Mouse (Mus musculus): ENCODE results near the gene Dpp4. TPM values are rescaled to one million over a fixed set of nuclear protein-coding genes. Genes with fewer than 3 reads are reported as not detected.
A peak's percentile ranks its signal among the peaks of the same experiment; 100 is the strongest.

Gene Dpp4
- polyA plus RNA-seq, 1 experiment from 2014 or later = 3.8 TPM

DNA sequence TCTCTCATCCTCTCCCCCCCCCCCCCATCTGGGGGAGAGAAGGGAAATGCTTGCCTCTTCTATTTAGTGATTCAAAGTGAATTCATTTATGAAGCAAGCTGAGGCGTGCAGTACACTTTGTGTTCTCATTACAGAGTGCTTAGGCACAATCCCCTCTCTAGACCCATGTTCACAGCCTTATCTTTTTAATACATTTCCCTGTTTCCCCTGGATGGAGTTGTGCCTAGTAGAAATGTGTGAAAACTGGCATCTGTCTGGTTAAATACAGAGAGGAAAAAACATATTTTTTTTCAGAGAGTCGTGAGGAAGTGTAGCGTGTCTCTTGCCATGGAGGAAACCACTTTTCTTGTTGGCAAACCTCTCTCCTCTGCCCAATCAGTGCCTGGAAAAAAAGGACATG, 50.5 kb downstream of the Dpp4 start:
- no peak for TF ChIP-seq CTCF (IDR thresholded peaks at IDR 0.05)
- ATAC-seq (no peak), DNase-seq (ENCODE audit: low read depth, low spot score) (no peak)
- ChIA-PET POLR2A (interaction anchor here (0.7 kb wide), 1 partner anchor 365 kb away, joined by 3 read pairs; no protein-coding TSS in a partner anchor), CTCF (interaction anchor here (1.1 kb wide), 1 partner anchor 13 kb away, joined by 3 read pairs; no protein-coding TSS in a partner anchor)
- no peaks in the 10 kb centered on the region for H3K27me3 ChIP-seq
- in situ Hi-C loops (cut with MboI; ENCODE audit: low pct_unique_long_range_greater_than_20kb) = no loop called here

DNA sequence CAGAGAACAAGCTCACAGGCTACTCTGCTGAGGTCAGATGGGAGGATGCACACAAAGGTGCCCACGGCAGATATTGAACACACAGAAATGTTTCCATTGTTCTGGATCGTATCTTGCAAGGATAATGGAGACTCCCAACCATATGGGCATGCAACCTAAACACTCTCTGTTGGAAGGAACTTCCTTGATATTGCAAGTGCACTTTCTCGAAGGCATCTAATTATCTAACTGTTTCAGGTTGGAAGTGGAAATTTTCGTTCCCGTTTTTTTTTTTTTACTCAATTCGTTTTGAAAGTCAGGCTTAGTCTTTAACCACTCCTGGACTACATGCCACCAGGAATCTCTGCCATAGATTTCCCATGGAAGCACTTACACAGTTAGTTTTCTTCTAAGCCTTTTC, 51.2 kb downstream of the Dpp4 start:
- ATAC-seq (no peak), DNase-seq (ENCODE audit: low read depth, low spot score) (no peak)
- TF ChIP-seq CTCF (IDR thresholded peaks at IDR 0.05) = no peak
- no peaks in the 10 kb centered on the region for H3K27me3 ChIP-seq
- in situ Hi-C loops (cut with MboI; ENCODE audit: low pct_unique_long_range_greater_than_20kb) = no loop called here
- CTCF ChIA-PET = no interaction called here
- POLR2A ChIA-PET = interaction anchor here (0.7 kb wide), 1 partner anchor 365 kb away, joined by 3 read pairs; no protein-coding TSS in a partner anchor

DNA sequence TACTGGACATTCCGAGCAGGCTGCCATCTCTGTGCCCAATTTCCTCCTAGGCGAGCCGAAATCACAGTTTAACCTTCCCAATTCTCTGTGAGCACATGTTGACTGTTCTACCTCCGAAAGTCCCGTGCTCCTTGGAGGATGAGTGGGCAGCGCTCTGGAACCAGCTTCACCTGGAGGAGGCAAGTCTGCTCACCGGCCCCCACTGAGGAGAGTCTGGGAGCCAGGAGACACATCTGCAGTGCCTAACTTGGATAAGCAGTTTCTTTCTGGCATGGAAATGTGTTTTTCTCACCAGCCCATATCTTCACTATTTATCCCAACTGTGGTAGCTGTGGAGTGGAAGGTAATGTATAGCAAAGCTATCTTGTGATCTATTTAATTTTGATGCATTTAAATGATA, 54.8 kb downstream of the Dpp4 start:
- ATAC-seq = no peak
- in situ Hi-C loops (cut with MboI; ENCODE audit: low pct_unique_long_range_greater_than_20kb) = no loop called here
- POLR2A ChIA-PET = interaction anchor here (0.8 kb wide), 1 partner anchor 24 kb away, joined by 3 read pairs; no protein-coding TSS in a partner anchor
- no peaks in the 10 kb centered on the region for H3K27me3 ChIP-seq
- no peak for DNase-seq (ENCODE audit: low read depth, low spot score)
- TF ChIP-seq CTCF (IDR thresholded peaks at IDR 0.05) = no peak
- CTCF ChIA-PET = interaction anchor here (0.7 to 1.5 kb wide), 2 partner anchors 13 to 100 kb away, joined by 3 read pairs; no protein-coding TSS in a partner anchor

DNA sequence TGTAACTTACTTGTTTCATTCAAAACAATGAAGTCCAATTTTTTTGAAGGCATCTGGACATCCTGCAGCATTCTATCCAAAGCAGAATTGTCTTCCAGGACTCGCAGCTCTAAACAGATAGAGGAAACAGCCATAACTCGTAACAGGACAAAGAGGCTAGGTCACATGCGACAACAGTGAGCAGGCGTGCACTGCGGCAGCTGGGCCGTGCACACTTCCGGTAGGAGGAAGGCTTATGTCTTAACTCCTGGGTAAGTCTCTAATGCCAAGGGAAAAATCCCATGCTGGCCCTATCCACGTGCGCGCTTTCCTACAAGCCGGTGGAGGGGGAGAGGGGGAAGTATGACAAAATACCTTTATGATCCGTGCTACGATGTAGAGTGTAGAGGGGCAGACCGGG, 55.4 kb downstream of the Dpp4 start:
- ATAC-seq (no peak), DNase-seq (ENCODE audit: low read depth, low spot score) (no peak)
- in situ Hi-C loops (cut with MboI; ENCODE audit: low pct_unique_long_range_greater_than_20kb) = no loop called here
- no peak for TF ChIP-seq CTCF (IDR thresholded peaks at IDR 0.05)
- H3K27me3 ChIP-seq = no peaks in the 10 kb centered on the region
- ChIA-PET POLR2A (interaction anchor here (0.8 kb wide), 1 partner anchor 25 kb away, joined by 3 read pairs; no protein-coding TSS in a partner anchor), CTCF (interaction anchor here (0.7 to 1.5 kb wide), 3 partner anchors 12 to 101 kb away, joined by 3 read pairs; no protein-coding TSS in a partner anchor)

DNA sequence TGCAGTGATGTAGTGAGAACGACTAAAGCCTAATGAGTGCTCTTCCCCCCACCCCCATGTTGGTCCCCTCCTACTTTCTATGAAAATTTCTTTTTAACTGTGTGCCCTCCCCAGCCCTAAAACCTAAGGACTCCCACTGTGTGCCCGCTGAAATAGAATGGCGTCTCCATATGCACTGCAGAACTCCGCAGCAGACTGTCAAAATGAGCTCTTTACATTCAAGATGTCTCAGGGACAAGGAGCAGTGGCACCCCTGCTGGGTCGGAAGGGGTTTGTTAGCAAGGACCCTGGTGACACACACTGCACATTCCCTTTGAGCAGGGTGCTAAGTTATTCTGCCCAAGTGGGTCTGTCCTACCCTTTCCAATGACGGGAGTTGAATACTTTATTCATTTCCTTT, 56.3 kb downstream of the Dpp4 start:
- POLR2A ChIA-PET = no interaction called here
- no peak for TF ChIP-seq CTCF (IDR thresholded peaks at IDR 0.05)
- in situ Hi-C loops (cut with MboI; ENCODE audit: low pct_unique_long_range_greater_than_20kb) = no loop called here
- H3K27me3 ChIP-seq = no peaks in the 10 kb centered on the region
- CTCF ChIA-PET = interaction anchor here (1.5 kb wide), 1 partner anchor 102 kb away, joined by 3 read pairs; no protein-coding TSS in a partner anchor
- ATAC-seq (no peak), DNase-seq (ENCODE audit: low read depth, low spot score) (no peak)

DNA sequence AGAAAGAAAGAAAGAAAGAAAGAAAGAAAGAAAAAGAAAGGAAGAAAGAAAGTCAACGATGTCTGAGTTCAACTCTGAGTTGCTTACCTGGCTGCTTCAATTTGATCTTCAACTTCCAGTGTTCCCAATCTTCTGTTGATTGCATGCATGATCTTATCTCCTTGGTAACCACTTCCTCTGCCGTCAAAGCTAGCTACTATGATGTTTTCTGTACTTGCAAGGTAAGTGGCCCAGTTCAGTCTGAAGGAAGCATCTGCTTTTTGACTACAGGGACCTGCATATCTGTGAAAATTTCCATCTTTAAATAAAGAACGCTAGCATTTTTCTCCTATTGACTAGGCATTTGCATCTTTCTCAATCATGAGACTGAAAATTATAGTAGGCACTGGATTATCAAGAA, 60.0 kb downstream of the Dpp4 start:
- POLR2A ChIA-PET = no interaction called here
- in situ Hi-C loops (cut with MboI; ENCODE audit: low pct_unique_long_range_greater_than_20kb) = no loop called here
- ATAC-seq (no peak), DNase-seq (ENCODE audit: low read depth, low spot score) (no peak)
- CTCF ChIA-PET = interaction anchor here (1.6 to 2.3 kb wide), 2 partner anchors 10 to 20 kb away, joined by 3 to 5 read pairs; no protein-coding TSS in a partner anchor
- no peak for TF ChIP-seq CTCF (IDR thresholded peaks at IDR 0.05)
- H3K27me3 ChIP-seq = no peaks in the 10 kb centered on the region

DNA sequence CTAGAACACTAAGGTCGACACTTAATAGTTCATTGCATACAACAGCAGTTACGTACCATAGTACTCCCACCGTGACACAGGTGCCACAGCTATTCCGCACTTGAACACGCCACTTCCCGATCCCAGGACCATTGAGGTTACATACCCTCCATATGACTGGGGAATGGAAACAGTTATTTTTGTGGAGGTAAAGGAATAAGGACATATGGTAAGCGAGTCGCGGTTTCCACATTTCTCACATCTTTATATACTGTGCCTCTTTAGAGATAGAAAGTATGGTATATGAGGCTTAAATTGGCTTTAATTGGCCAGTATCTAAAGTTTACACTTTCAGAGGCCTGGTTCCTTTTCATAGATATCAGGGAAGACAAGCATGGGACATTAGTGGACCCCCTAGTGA, 64.3 kb downstream of the Dpp4 start:
- in situ Hi-C loops (cut with MboI; ENCODE audit: low pct_unique_long_range_greater_than_20kb) = loop anchor here (5.0 kb wide), 1 partner anchor 115 kb away; no protein-coding TSS in a partner anchor
- POLR2A ChIA-PET = interaction anchor here (0.6 kb wide), 1 partner anchor 893 kb away, joined by 3 read pairs; no protein-coding TSS in a partner anchor
- CTCF ChIA-PET = interaction anchor here (1.2 to 1.3 kb wide), 2 partner anchors 9 to 14 kb away, joined by 3 read pairs; no protein-coding TSS in a partner anchor
- H3K27me3 ChIP-seq = no peaks in the 10 kb centered on the region
- ATAC-seq = no peak
- DNase-seq (ENCODE audit: low read depth, low spot score) = no peak
- TF ChIP-seq CTCF (IDR thresholded peaks at IDR 0.05) = no peak

DNA sequence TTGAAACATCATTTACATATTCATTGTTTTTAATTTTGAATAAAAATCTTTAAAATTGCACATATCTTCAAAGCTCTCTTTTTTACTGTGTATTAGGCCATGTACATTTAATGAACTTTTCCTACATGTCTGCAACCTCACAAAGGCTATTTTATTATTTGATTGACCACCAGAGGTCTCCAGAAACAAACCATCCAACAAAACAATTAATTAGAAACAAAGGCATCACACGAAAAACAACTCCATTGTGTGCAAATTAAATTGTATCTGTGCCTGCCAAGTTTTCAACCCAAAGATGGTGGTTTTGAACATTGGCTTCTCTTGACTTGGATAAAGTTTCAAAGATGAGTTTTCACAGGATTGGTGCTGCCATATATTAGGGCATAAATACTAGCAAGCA, 65.3 kb downstream of the Dpp4 start:
- in situ Hi-C loops (cut with MboI; ENCODE audit: low pct_unique_long_range_greater_than_20kb) = loop anchor here (5.0 kb wide), 1 partner anchor 116 kb away; no protein-coding TSS in a partner anchor
- CTCF ChIA-PET = interaction anchor here (0.9 to 1.5 kb wide), 5 partner anchors 84 to 282 kb away, joined by 3 to 6 read pairs (median 5); no protein-coding TSS in a partner anchor
- POLR2A ChIA-PET = interaction anchor here (0.6 to 0.7 kb wide), 2 partner anchors 95 to 317 kb away, joined by 4 to 6 read pairs; partner anchors contain the start of gene Gca
- DNase-seq (ENCODE audit: low read depth, low spot score) (no peak), ATAC-seq (no peak)
- peak; percentile 5 for TF ChIP-seq CTCF (IDR thresholded peaks at IDR 0.05)
- H3K27me3 ChIP-seq = no peaks in the 10 kb centered on the region

DNA sequence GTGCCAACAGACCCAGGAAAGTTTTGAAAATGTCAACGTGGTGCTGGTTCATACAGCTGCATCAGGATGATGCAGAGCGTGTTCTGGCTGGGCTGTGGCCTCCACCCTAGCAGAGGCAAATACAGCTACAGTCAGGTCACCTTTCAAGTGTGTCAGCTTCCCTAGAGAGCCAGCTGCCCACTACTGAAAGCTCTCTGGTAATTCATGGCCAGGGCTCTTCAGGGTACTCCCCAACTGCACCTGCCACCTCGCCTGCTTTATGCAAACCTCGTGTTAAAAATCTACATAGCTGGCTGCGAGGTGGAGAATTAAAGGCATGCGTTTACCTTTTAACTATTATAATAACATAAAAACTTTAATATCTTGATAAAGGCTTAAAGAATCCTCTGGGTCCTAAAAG, 67.7 kb downstream of the Dpp4 start:
- H3K27me3 ChIP-seq = no peaks in the 10 kb centered on the region
- in situ Hi-C loops (cut with MboI; ENCODE audit: low pct_unique_long_range_greater_than_20kb) = no loop called here
- TF ChIP-seq CTCF (IDR thresholded peaks at IDR 0.05) = no peak
- ATAC-seq (no peak), DNase-seq (ENCODE audit: low read depth, low spot score) (no peak)
- ChIA-PET POLR2A (no interaction called here), CTCF (interaction anchor here (0.8 to 1.2 kb wide), 3 partner anchors 13 to 109 kb away, joined by 3 to 4 read pairs (median 3); no protein-coding TSS in a partner anchor)

DNA sequence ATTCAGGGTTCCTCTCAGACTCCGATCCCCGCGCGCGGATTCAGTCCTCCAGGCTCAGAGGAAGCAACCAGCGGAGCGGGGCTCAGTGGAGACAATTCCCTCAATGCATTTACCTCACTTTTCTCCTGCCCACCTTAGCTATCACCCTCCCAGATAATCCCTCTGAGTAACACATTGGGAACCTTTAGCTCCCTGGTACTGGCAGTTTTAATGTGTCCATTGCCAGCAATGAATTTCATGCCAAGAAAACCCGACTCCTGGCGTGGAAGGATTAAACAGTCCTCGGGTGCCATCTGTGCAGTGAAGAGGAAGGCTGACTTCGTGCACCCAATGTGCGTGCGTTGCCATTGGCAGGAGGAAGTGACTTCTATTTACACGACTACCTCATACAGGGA, 70.3 kb downstream of the Dpp4 start:
- ATAC-seq (no peak), DNase-seq (ENCODE audit: low read depth, low spot score) (no peak)
- CTCF ChIA-PET = no interaction called here
- no peak for TF ChIP-seq CTCF (IDR thresholded peaks at IDR 0.05)
- in situ Hi-C loops (cut with MboI; ENCODE audit: low pct_unique_long_range_greater_than_20kb) = no loop called here
- no peaks in the 10 kb centered on the region for H3K27me3 ChIP-seq
- POLR2A ChIA-PET = no interaction called here

DNA sequence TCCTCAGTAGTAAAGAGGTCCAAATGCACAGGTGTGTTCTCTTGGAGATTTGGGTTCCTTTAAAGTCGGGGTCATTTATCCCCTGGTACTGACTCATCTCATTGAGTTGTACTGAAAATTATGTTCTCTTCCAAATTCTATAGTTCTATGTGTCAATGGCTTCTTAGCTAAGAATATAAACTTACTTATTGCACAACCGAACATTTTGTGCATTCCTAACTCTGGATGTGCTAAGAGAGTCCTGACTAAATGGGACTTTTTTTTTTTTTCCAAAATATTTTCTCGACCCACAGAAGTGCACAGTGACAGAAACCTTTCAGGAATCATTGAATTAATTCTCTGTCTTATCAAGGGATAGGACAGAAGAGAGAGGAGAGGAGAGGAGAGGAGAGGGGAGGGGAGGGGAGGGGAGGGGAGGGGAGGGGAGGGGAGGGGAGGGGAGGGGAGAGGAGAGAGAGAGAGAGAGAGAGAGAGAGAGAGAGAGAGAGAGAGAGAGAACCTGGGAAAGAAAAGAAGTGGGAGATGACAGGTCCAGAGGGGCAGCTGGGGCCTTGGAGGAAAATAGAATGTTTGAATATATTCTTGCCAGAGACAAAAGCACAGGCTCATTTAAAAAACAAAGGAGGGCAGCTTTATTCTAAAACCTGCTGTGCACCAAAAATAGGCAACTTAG, 70.8 kb downstream of the Dpp4 start:
- no peak for ATAC-seq

More for the DNA sequence above, 70.8 kb downstream of the Dpp4 start:
- no peak for DNase-seq (ENCODE audit: low read depth, low spot score)
- ChIA-PET POLR2A (no interaction called here), CTCF (interaction anchor here (1.3 kb wide), 1 partner anchor 117 kb away, joined by 5 read pairs; no protein-coding TSS in a partner anchor)
- in situ Hi-C loops (cut with MboI; ENCODE audit: low pct_unique_long_range_greater_than_20kb) = no loop called here
- no peaks in the 10 kb centered on the region for H3K27me3 ChIP-seq
- TF ChIP-seq CTCF (IDR thresholded peaks at IDR 0.05) = no peak

Measured in Patski (cell line).